Mouse (Mus musculus) kidney, embryonic 16.5 days (tissue): ENCODE data around the gene Abtb2. TPM values are rescaled to one million over a fixed set of nuclear protein-coding genes. Genes with fewer than 3 reads are reported as not detected.

Experiments used
- ATAC-seq: fragments of 200-750 bp; cut with Nextera tagmentation; 2 replicates; pipeline ENCODE4 v1.8.0; 2017; ENCODE audit warnings: moderate TSS enrichment; ENCODE audit not compliant: low FRiP score, low TSS enrichment
- H3K27ac ChIP-seq: fragments of 300-500 bp; sonication (generic); 2 replicates; pipeline ENCODE4 v1.5.1; 2014; ENCODE audit warnings: low read length
- H3K27me3 ChIP-seq: fragments of 300-500 bp; sonication (generic); 2 replicates; pipeline ENCODE4 v1.6.1; 2014; ENCODE audit warnings: low read length, control low read depth, mixed read lengths; ENCODE audit not compliant: insufficient read depth
- H3K36me3 ChIP-seq: fragments of 300-500 bp; sonication (generic); 2 replicates; pipeline ENCODE4 v1.6.1; 2014; ENCODE audit warnings: low read length, control low read depth, mixed read lengths; ENCODE audit not compliant: insufficient read depth
- H3K4me1 ChIP-seq: fragments of 300-500 bp; sonication (generic); 2 replicates; pipeline ENCODE4 v1.6.1; 2014; ENCODE audit warnings: low read length, control low read depth, mixed read lengths; ENCODE audit not compliant: insufficient read depth
- H3K4me2 ChIP-seq: fragments of 300-500 bp; sonication (generic); replicated peaks from 2 replicates; pipeline ENCODE4 v1.6.1; 2014; ENCODE audit warnings: low read depth, low read length
- H3K4me3 ChIP-seq: fragments of 300-500 bp; sonication (generic); 2 replicates; pipeline ENCODE4 v1.5.1; 2014; ENCODE audit warnings: mild to moderate bottlenecking, low read length
- H3K9ac ChIP-seq: fragments of 300-500 bp; sonication (generic); replicated peaks from 2 replicates; pipeline ENCODE4 v1.6.1; 2014; ENCODE audit warnings: low read length
- H3K9me3 ChIP-seq: fragments of 300-500 bp; sonication (generic); 2 replicates; pipeline ENCODE4 v1.6.1; 2016; ENCODE audit warnings: low read length, control low read depth
- WGBS: fragments of 180-500 bp; shearing (Covaris S2); extraction: QIAGEN DNeasy Blood & Tissue Kit; methylation state at CpG from one replicate; pipeline ENCODE4 v1.1.7; 2014; 5-methylcytosine and 5-hydroxymethylcytosine counted together
- polyA plus RNA-seq: library from polyadenylated mRNA; unstranded; fragments of >200 nt; fragmentation: Nextera tagmentation; extraction: Ambion mirVana; gene quantifications from 2 replicates; pipeline ENCODE4 v1.2.1, GENCODE M21; 2015

Gene Abtb2
- polyA plus RNA-seq, 1 experiment from 2014 or later = 9.3 TPM

- Histone ChIP-seq H3K4me1 (peaks cover 31% of the 10 kb centered on the region), H3K9me3 (no peaks in the 10 kb centered on the region), H3K36me3 (no peaks in the 10 kb centered on the region), H3K27ac (no peak overlapping the region), H3K4me3 (no peak overlapping the region), H3K4me2 (no peak overlapping the region), H3K9ac (no peak overlapping the region), H3K27me3 (no peaks in the 10 kb centered on the region)
- 59% methylated on average over 5 of the region's 5 CpGs for WGBS
- ATAC-seq = no peak
Observed at GRCm38 (mm10) chr2:103629956-103630355, 63.8 kb downstream of the Abtb2 start.

- Histone ChIP-seq H3K4me2 (no peak overlapping the region), H3K9me3 (no peaks in the 10 kb centered on the region), H3K9ac (no peak overlapping the region), H3K36me3 (no peaks in the 10 kb centered on the region), H3K27ac (no peak overlapping the region), H3K27me3 (no peaks in the 10 kb centered on the region), H3K4me3 (no peak overlapping the region), H3K4me1 (peaks cover 22% of the 10 kb centered on the region; the same call in 1 of the 2 replicates)
- no peak for ATAC-seq
- WGBS = 31% methylated on average over 7 of the region's 7 CpGs
Observed at GRCm38 (mm10) chr2:103631293-103631717, 65.2 kb downstream of the Abtb2 start.

- no peaks in the 10 kb centered on the region for H3K27me3 ChIP-seq
- whole genome bisulfite sequencing = 35% methylated on average over 5 of the region's 6 CpGs
- H3K9ac ChIP-seq = no peak overlapping the region
- H3K4me3 ChIP-seq = no peak overlapping the region
- H3K36me3 ChIP-seq = no peaks in the 10 kb centered on the region
- H3K4me1 ChIP-seq = peaks cover 22% of the 10 kb centered on the region; the same call in 1 of the 2 replicates
- H3K9me3 ChIP-seq = no peaks in the 10 kb centered on the region
- no peak; the same call in 1 of the 2 replicates for ATAC-seq
- H3K27ac ChIP-seq = no peak overlapping the region
- no peak overlapping the region for H3K4me2 ChIP-seq
Observed at GRCm38 (mm10) chr2:103632136-103632925, 66.2 kb downstream of the Abtb2 start.

GRCm38 (mm10) chr2:103632926-103633250 is 66.8 kb downstream of the Abtb2 start:
- no peak for ATAC-seq
- H3K4me1 ChIP-seq = peaks cover 22% of the 10 kb centered on the region; the same call in 1 of the 2 replicates
- H3K27ac ChIP-seq = no peak overlapping the region
- H3K27me3 ChIP-seq = no peaks in the 10 kb centered on the region
- WGBS = 60% methylated on average over 2 of the region's 2 CpGs
- H3K9me3 ChIP-seq = no peaks in the 10 kb centered on the region
- no peaks in the 10 kb centered on the region for H3K36me3 ChIP-seq
- H3K4me2 ChIP-seq = no peak overlapping the region
- H3K9ac ChIP-seq = no peak overlapping the region
- no peak overlapping the region for H3K4me3 ChIP-seq

GRCm38 (mm10) chr2:103635731-103636487 is 69.8 kb downstream of the Abtb2 start:
- H3K9ac ChIP-seq = no peak overlapping the region
- 96% methylated on average over 3 of the region's 3 CpGs for WGBS
- H3K9me3 ChIP-seq = no peaks in the 10 kb centered on the region
- H3K36me3 ChIP-seq = no peaks in the 10 kb centered on the region
- no peaks in the 10 kb centered on the region for H3K27me3 ChIP-seq
- no peak overlapping the region for H3K4me3 ChIP-seq
- no peak for ATAC-seq
- peaks cover 30% of the 10 kb centered on the region; the same call in 1 of the 2 replicates for H3K4me1 ChIP-seq
- no peak overlapping the region for H3K4me2 ChIP-seq
- H3K27ac ChIP-seq = no peak overlapping the region

GRCm38 (mm10) chr2:103637385-103637784 is 71.3 kb downstream of the Abtb2 start:
- 77% methylated on average over 1 of the region's 1 CpGs for WGBS
- H3K27ac ChIP-seq = no peak overlapping the region
- H3K27me3 ChIP-seq = no peaks in the 10 kb centered on the region
- H3K36me3 ChIP-seq = no peaks in the 10 kb centered on the region
- H3K4me1 ChIP-seq = peaks cover 21% of the 10 kb centered on the region; the same call in 1 of the 2 replicates
- no peak overlapping the region for H3K9ac ChIP-seq
- no peaks in the 10 kb centered on the region for H3K9me3 ChIP-seq
- no peak overlapping the region for H3K4me2 ChIP-seq
- no peak overlapping the region for H3K4me3 ChIP-seq
- ATAC-seq = no peak

GRCm38 (mm10) chr2:103637943-103638342 is 71.8 kb downstream of the Abtb2 start:
- H3K4me3 ChIP-seq = no peak overlapping the region
- no peak for ATAC-seq

GRCm38 (mm10) chr2:103639701-103640100 is 73.6 kb downstream of the Abtb2 start:
- H3K27ac ChIP-seq = 0 out of 2 replicates have a peak overlapping the region, but pooled peaks have one; percentile 27
- H3K9ac ChIP-seq = no peak overlapping the region
- H3K36me3 ChIP-seq = no peaks in the 10 kb centered on the region
- no peak overlapping the region for H3K4me2 ChIP-seq
- H3K4me1 ChIP-seq = peaks cover 16% of the 10 kb centered on the region; the same call in 1 of the 2 replicates
- ATAC-seq = no peak
- H3K9me3 ChIP-seq = no peaks in the 10 kb centered on the region
- no peaks in the 10 kb centered on the region for H3K27me3 ChIP-seq
- H3K4me3 ChIP-seq = no peak overlapping the region
- WGBS = 22% methylated on average over 2 of the region's 2 CpGs

More at GRCm38 (mm10) chr2:103637943-103638342, 71.8 kb downstream of the Abtb2 start:
- no peaks in the 10 kb centered on the region for H3K36me3 ChIP-seq
- no peak overlapping the region for H3K4me2 ChIP-seq
- no peak overlapping the region for H3K9ac ChIP-seq
- H3K9me3 ChIP-seq = no peaks in the 10 kb centered on the region
- peaks cover 15% of the 10 kb centered on the region; the same call in 1 of the 2 replicates for H3K4me1 ChIP-seq
- 99% methylated on average over 5 of the region's 5 CpGs for WGBS
- no peak overlapping the region for H3K27ac ChIP-seq
- no peaks in the 10 kb centered on the region for H3K27me3 ChIP-seq

GRCm38 (mm10) chr2:103640861-103641260 is 74.8 kb downstream of the Abtb2 start:
- ATAC-seq = peak; percentile 37; the same call in 1 of the 2 replicates
- Histone ChIP-seq H3K36me3 (no peaks in the 10 kb centered on the region), H3K9ac (no peak overlapping the region), H3K27me3 (no peaks in the 10 kb centered on the region), H3K9me3 (no peaks in the 10 kb centered on the region), H3K27ac (no peak overlapping the region; the same call in 1 of the 2 replicates), H3K4me2 (no peak overlapping the region), H3K4me3 (no peak overlapping the region), H3K4me1 (peaks cover 16% of the 10 kb centered on the region; the same call in 1 of the 2 replicates)
- 48% methylated on average over 2 of the region's 2 CpGs for WGBS
